Mouse (Mus musculus): ENCODE measurements at regions not wholly inside any gene's neighbourhood (a gene's known extent, or its start where the extent isn't known, plus 50 kb on each side); places are given as distances from the start of the nearest gene placed in this dataset.

DNA sequence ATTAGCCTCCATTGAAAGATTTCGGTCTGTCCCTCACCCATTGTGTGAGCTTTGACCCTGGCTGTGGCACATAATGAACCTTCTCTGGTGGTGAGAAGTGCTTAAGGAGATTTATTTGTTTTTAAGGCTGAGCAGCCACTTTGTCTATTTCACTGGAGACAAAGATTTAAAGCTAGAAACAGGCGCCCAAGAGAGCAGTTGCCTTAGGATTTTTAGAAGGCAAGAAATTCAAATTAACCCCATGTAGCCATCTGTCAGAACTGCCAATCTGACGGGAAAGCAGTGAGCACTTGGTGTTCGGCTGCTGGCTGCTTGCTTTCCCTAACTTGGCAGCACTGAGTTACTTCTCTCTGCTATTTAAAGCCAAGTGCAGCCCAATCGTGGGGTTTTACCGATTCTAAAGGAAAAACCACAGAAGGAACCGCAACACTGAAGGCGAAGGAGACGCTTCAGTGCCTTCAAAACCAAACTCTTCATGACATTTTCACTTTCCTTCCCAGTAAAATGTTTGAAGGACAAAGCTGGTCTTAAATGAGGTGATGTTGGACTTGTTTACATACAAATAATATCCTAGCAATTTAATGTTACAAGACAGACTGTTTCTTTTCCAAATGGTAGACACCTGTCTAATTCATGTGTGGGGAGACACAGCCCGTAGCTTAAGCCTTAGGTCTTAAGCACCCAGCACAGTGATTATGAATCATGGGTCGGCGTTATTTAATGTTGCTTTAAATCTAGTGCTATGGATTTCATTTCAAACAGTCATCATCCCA lies 88.9 kb upstream of the Ptpn13 start:
- WGBS, result 7% methylated on average over 12 of the region's 12 CpGs
- no peak for TF ChIP-seq CTCF (IDR thresholded peaks at IDR 0.05)
- DNase-seq (ENCODE audit: low spot score), result peak; percentile 71
- Histone ChIP-seq H3K4me2 (ENCODE audit: low read depth, low read length, poor library complexity, severe bottlenecking) (peak overlapping the region; percentile 32), H3K27ac (ENCODE audit: low read depth, low read length) (peak overlapping the region; percentile 47; the same call in 1 of the 2 replicates), H3K36me3 (ENCODE audit: insufficient read depth, low read length) (no peaks in the 10 kb centered on the region), H3K9ac (replicated peaks; ENCODE audit: low read length, poor library complexity, severe bottlenecking) (no peak overlapping the region), H3K4me1 (ENCODE audit: insufficient read depth, low read length) (peaks cover 11% of the 10 kb centered on the region), H3K9me3 (ENCODE audit: low read length) (no peaks in the 10 kb centered on the region), H3K4me3 (ENCODE audit: low read depth, low read length) (no peak overlapping the region), H3K27me3 (ENCODE audit: insufficient read depth, low read length) (no peaks in the 10 kb centered on the region)
- ATAC-seq (ENCODE audit: low FRiP score), result no peak

DNA sequence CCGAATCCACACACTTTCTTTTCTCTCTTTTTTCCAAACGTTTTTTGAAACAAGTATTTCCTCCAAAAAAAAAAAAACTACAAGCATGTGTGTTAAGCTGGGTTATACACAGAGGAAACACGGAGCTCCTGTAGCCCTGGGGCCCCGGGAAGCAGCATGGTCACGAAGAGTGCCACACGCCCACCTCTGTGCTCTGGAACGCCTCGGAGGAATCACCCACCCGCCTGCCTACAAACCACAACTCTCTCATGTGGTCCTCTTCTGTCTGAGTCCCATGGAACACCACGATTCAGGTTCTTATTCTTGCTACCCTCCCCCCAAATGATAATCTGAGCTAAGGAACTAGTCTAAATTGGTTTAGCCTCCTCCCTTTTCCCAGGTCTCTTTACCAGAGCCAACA lies 98.6 kb upstream of the Ptpn13 start:
- 72% methylated on average over 10 of the region's 10 CpGs for WGBS
- Histone ChIP-seq H3K4me3 (ENCODE audit: low read depth, low read length) (no peak overlapping the region), H3K4me2 (ENCODE audit: low read depth, low read length, poor library complexity, severe bottlenecking) (no peak overlapping the region), H3K36me3 (ENCODE audit: insufficient read depth, low read length) (no peaks in the 10 kb centered on the region), H3K4me1 (ENCODE audit: insufficient read depth, low read length) (no peaks in the 10 kb centered on the region), H3K9me3 (ENCODE audit: low read length) (no peaks in the 10 kb centered on the region), H3K27me3 (ENCODE audit: insufficient read depth, low read length) (no peaks in the 10 kb centered on the region), H3K27ac (ENCODE audit: low read depth, low read length) (no peak overlapping the region), H3K9ac (replicated peaks; ENCODE audit: low read length, poor library complexity, severe bottlenecking) (no peak overlapping the region)
- DNase-seq (ENCODE audit: low spot score) (no peak), ATAC-seq (ENCODE audit: low FRiP score) (no peak)
- TF ChIP-seq CTCF (IDR thresholded peaks at IDR 0.05), result no peak

DNA sequence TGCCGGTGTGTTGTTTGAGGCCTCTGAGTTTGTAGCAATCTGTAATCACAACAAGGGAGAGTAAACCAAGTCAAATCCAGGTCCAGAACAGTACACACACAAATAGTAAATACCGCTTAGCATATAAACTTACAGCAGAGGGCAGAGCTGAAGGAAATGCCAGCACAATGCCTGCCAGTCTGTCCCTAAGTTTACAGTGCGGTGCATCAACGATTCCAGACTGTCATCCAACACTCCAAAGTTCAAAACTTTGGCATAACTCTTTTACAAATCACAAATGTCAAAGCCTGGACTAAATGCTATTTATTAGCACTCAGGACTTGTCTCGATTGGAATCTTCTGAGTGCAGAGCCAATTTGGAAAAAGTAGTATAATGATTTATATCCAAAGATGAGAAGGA lies 104.7 kb upstream of the Ptpn13 start:
- Histone ChIP-seq H3K27me3 (ENCODE audit: insufficient read depth, low read length) (no peaks in the 10 kb centered on the region), H3K4me3 (ENCODE audit: low read depth, low read length) (no peak overlapping the region), H3K9me3 (ENCODE audit: low read length) (no peaks in the 10 kb centered on the region), H3K27ac (ENCODE audit: low read depth, low read length) (no peak overlapping the region), H3K4me2 (ENCODE audit: low read depth, low read length, poor library complexity, severe bottlenecking) (no peak overlapping the region), H3K9ac (replicated peaks; ENCODE audit: low read length, poor library complexity, severe bottlenecking) (no peak overlapping the region), H3K36me3 (ENCODE audit: insufficient read depth, low read length) (no peaks in the 10 kb centered on the region), H3K4me1 (ENCODE audit: insufficient read depth, low read length) (no peaks in the 10 kb centered on the region)
- 62% methylated on average over 5 of the region's 5 CpGs for WGBS
- DNase-seq (ENCODE audit: low spot score), result no peak
- 0 out of 2 replicates have a peak, but pooled peaks have one; percentile 6 for TF ChIP-seq CTCF (IDR thresholded peaks at IDR 0.05)
- no peak for ATAC-seq (ENCODE audit: low FRiP score)

DNA sequence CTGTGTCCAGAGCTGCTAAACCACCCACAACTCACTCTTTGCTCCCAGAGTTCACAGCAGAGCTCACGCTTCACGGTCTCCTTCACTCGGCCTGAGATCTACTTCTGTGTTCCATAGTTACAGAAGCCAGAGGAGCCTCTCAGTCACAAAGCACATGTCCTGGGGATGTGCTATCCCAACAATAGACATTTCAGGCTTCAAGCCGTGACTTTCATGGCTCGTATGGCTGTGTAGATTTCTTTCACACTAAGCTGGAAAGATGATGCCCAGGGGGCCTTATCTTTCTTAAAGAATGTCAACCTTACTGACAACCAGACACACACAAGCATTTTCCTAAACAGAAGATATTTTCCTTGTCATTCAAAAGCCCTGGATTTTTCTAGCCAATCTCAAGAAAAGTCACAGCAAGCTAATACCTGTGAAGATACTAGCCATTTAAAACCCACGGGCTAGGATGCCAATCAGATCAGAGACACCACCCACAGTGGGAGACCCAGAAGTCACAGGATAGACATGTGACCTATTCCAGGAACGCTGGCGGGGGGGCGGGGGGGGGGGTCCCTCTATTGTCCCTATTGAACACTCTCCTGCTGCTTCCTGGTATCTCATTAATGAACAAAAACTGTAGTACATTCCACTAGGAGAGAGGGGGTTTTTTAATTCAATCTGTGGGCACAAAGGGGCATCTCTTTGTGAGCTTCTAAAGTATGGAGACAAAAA lies 98.8 kb upstream of the Mapk10 start:
- Histone ChIP-seq H3K9me3 (ENCODE audit: low read length) (no peaks in the 10 kb centered on the region), H3K4me1 (ENCODE audit: insufficient read depth, low read length) (no peaks in the 10 kb centered on the region), H3K4me3 (ENCODE audit: low read depth, low read length) (no peak overlapping the region), H3K27me3 (ENCODE audit: insufficient read depth, low read length) (no peaks in the 10 kb centered on the region), H3K4me2 (ENCODE audit: low read depth, low read length, poor library complexity, severe bottlenecking) (no peak overlapping the region), H3K9ac (replicated peaks; ENCODE audit: low read length, poor library complexity, severe bottlenecking) (no peak overlapping the region), H3K36me3 (ENCODE audit: insufficient read depth, low read length) (no peaks in the 10 kb centered on the region), H3K27ac (ENCODE audit: low read depth, low read length) (no peak overlapping the region)
- no peak for DNase-seq (ENCODE audit: low spot score)
- no peak for TF ChIP-seq CTCF (IDR thresholded peaks at IDR 0.05)
- no peak for ATAC-seq (ENCODE audit: low FRiP score)
- 17% methylated on average over 9 of the region's 9 CpGs for WGBS

DNA sequence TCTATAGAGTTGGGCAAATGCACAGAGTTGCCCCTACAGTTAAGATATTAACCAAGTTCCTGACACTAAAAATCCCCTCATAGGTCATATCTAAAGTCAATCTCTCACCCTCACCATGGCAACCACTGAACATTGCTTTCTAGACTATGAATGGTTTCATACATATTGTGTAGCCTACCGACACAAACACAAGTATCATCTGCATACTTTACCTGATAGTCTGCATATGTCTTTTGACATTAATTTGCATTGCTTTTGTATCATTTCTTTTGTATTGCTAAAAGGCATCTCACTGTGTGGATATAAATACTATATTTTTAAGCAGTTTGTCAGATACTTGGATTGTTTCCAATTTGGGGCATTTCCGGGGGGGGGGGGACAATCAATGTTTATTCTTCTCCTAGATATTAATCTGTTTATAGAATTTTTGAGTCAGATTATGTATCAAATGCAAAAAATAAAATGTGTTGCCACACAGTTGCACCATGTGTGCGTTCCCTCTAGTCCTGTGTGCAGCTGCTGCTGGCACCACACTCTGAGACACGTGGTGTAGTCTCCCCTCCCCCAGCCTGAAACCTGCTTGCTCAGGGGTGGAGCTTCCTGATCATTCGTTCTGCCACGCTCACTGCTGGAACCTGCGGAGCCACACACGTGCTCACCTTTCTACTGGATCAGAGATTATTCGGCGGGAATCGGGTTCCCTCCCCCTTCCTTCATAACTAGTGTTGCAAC lies 94.7 kb upstream of the Mapk10 start:
- no peaks in the 10 kb centered on the region for H3K9me3 ChIP-seq (ENCODE audit: low read length)
- H3K4me1 ChIP-seq (ENCODE audit: insufficient read depth, low read length), result no peaks in the 10 kb centered on the region
- H3K4me3 ChIP-seq (ENCODE audit: low read depth, low read length), result no peak overlapping the region
- ATAC-seq (ENCODE audit: low FRiP score), result no peak
- TF ChIP-seq CTCF (IDR thresholded peaks at IDR 0.05), result no peak
- H3K36me3 ChIP-seq (ENCODE audit: insufficient read depth, low read length), result no peaks in the 10 kb centered on the region
- no peak overlapping the region for H3K9ac ChIP-seq (replicated peaks; ENCODE audit: low read length, poor library complexity, severe bottlenecking)
- WGBS, result 70% methylated on average over 11 of the region's 11 CpGs
- no peak overlapping the region for H3K4me2 ChIP-seq (ENCODE audit: low read depth, low read length, poor library complexity, severe bottlenecking)
- H3K27me3 ChIP-seq (ENCODE audit: insufficient read depth, low read length), result no peaks in the 10 kb centered on the region
- H3K27ac ChIP-seq (ENCODE audit: low read depth, low read length), result no peak overlapping the region
- DNase-seq (ENCODE audit: low spot score), result peak; percentile 42
